Mouse (Mus musculus) hematopoietic stem cell, adult 5-6 weeks (primary cell): ENCODE results near the gene Nfic. TPM values are rescaled to one million over a fixed set of nuclear protein-coding genes. Genes with fewer than 3 reads are reported as not detected.

Experiments used
- ATAC-seq, 2 experiments: fragments of 125-278 bp in 1 of 2; replicated peaks in 1 of 2; 2 replicates each; pipeline ENCODE4 v1.8.0; 2016 to 2017; ENCODE audit warnings: inconsistent platforms in 2 of 2, mild to moderate bottlenecking in 2 of 2, moderate number of reproducible peaks in 2 of 2, low read depth in 1 of 2, moderate TSS enrichment in 1 of 2; ENCODE audit not compliant: low FRiP score in 2 of 2, poor library complexity in 2 of 2, severe bottlenecking in 2 of 2, insufficient read depth in 1 of 2, low TSS enrichment in 1 of 2
- total RNA-seq: library from RNA; stranded (forward); fragments of 172-1452, 232-1000 nt; gene quantifications from 2 replicates; pipeline ENCODE4 v1.2.3, GENCODE M21; 2017

The Nfic gene
- total RNA-seq, 1 experiment from 2014 or later, result 10.8 TPM

DNA sequence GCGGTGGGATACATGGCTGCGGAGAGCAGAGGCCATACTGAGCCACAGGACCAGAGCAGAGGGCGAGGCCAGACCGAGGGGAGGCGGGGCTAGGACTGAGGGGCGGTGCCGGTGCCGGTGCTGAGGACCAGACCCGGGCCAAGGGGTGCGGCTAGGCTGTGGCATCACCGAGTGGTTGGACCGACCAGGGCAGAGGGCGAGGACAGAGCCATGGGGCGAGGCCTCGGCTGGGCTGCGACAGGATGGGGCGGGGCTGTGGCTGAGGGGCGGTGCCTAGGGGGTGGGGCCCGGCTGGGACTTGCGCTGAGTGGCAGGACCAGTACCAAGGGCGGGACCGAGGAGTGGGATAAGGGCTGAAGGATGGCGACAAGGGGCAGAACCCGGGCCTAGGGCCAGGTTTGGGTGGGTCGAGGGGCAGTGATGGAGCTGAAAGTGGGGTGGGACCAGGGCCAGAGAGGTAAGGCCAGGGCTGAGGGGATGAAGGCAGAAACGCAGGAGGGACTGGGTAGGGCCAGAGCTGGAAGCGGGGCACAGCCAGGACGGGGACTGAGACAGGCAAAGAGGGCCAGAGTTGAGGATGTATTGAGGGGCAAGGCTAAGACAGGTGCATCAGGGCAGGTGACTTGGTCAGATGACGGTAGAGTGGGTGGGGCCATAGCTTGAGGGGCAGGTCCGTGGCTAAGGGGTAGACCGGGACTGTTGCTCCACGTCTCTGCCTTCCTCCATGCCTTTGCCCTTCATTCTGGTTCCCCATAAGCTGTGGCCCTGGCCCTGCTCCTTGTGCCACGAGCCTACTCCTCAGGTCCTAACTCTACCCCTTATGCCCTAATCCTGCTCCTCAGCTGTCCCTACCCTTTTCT, 9.2 kb upstream of the Nfic start:
- peak; percentile 46 to 66 for ATAC-seq

DNA sequence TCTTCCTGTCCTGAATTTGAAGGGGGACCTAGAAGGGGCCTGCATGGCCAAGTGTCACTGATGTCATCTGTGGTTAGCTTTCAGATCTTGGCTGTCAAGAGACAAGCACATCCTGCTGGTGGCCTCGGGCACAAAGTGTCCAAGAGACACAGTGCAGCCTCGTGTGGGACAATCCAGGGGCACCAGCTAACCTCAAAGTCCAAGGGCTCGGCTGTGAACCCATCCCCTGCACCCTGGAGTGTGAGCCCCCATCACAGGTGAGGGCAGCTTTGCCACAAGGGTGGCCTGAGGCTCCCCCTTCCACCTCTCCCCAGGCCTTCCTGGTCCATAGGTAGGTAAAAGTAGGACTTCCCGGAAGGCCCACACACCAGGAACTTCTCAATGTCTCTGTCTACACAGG, 8.1 kb upstream of the Nfic start:
- no peak for ATAC-seq

DNA sequence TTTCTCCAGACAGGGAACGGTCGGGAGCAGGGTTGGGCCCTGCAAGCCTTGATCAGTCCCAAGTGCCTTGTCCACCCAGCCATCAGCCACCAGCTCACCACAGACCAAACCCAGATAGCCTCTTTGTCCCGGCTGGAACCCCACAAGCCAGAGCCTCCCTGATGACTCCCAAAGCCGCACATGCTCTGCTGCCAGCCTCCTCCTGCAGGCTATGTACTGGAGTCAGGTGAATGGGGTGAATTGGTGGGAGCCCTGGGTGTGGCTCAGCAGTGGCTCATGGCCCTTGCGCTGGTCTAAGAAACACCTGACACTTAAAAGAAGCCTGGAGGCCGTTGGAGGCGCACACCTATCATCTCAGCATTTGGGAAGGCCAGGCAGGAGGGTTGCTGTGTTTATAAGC, 7.5 kb upstream of the Nfic start:
- no peak for ATAC-seq

DNA sequence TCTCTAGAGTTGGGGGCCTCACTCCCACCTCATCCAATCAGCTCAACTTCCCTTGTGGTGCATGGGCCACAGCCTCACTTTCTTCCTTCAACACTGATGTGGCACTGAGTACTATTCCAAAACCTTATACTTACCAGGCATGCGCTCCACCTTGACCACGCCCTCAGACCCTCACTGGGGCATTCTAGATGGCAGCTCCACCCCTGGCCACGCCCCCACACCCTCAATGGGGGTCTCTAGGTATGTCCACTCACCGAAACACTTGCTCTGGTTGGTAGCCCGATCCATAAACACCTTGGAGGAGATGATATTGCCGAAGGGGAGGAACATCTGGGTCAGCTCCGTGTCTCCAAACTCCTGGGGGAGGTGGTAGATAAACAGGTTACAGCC, 7.0 kb upstream of the Nfic start:
- ATAC-seq, result no peak

DNA sequence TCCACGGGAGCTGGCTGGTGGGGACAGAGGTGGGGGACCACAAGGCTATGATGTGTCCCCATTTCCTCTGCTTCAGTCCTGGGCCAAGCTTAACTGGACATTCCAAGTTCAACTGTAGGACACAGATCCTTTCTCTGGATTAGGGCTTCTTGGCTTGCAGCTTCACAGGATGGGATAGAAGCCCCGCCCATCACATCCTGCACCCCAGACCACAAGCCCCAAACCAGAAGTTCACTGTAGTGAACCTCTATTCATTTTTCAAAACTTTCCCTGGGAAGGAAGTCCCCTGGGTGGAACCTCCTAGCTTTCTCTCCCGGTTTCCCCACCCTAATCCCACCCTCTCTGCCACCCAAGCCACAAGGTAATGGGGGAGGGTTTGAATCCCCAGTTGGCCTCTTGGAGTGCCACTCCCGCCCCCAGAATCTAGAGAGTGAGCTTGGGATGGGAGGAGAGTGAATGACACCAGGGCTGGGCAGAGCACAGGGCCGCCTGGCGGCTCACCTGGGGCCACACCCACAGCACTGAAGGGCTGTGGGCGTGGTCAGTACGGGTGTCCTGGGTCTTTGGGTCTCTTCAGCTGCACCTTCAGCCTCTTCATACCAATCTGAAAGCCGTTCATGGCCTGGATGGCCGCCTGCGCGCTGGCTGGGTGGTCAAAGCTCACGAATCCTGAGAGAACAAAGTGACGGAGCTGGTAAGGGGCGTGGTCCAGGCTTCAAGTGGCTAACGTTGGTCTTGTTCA, 6.4 kb upstream of the Nfic start:
- ATAC-seq, result no peak; a peak in 1 of 4 replicates

DNA sequence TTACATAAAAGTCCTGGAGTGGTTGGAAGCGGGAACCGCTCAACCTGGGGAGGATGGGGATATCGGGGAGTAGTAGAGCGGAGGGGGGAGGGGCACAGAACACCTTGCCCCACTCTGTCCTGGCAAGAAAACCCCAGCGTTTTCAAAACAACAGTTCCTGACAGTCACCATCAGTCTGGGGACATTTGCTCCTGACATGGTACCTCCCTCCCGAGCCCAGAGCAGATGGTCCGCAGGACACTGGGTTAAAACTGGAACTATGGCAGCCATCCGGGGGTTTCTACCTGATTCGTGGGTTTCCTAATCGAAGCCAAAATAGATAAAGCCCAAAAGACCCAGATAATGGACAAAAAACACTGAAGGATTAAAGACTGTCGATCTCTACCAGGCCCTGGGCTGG, 5.5 kb upstream of the Nfic start:
- ATAC-seq, result no peak

DNA sequence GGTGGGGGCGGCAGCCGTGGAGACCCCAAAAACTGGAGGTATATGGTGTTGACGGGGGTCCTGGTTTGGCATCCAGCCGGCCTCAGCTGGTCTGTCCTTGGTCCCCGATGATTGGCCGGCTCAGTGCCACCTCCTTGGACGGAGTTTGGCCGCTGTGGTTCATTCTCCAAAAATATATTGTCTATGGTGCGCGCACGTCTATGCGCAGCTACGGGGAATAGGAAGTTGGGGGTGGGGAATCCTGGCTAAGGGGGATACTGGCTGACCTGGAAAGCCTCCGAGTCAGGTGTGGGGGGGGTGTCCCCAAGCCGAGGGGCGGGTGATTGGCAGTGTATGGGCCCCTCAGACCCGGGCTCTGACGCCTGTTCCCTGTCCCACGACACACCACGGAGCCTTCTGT, 5.0 kb upstream of the Nfic start:
- no peak for ATAC-seq

DNA sequence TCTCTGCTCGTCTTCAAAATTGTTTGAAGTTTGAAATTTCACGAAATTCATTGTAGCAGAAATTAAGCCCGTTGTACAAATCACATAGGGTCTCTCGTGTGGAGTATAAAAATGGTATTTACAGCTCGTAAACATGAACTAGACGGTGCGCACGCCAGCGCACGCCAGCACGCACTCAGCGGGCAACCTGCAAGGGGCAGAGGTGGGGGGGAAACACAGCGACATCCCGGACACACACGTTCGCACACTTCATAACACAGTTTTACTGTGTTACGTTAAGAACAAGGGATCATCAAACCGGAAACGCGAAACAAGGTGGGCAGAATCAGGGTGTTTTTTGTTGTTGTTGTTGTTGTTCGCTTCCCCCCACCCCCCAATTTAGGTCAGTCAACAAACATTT, 4.0 kb upstream of the Nfic start:
- ATAC-seq, result no peak

DNA sequence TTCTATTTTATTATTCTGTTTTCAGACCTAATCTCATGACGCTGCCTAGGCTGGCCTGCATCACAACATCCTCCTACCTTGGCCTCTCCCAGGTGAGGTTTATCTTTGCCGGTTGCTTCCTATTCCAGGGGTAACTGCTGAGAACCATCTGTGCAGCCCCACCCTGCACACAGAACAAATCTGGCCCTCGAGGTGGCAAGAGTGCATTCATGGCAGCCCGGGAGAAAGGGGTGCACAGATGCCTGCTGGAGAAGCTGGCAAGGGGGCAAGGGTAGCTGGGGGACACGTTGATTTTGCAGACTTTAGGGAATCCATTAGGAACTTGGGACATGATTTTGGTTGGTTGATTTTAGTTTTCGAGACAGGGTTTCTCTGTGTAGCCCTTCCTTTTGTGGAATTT, 2.8 kb upstream of the Nfic start:
- no peak for ATAC-seq

DNA sequence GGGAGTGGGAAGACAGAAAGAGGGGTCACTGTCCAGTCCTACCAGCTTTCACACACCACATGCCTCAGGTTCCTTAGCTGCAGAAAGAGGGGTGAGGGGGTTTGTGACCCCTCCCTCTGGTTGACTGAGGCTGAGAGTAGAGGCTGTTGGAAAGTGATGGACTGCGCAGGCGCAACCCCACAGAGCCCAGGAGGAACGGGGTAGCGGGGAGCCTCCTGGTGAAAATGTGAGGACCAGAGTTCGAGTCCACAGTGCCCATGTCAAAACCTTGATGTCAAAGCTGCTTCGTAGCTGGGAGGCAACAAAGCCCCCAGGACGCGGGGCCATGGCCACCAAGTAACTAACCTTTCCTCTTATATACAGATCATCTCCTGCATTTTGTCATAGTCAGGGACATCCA, 2.2 kb upstream of the Nfic start:
- ATAC-seq, result no peak

DNA sequence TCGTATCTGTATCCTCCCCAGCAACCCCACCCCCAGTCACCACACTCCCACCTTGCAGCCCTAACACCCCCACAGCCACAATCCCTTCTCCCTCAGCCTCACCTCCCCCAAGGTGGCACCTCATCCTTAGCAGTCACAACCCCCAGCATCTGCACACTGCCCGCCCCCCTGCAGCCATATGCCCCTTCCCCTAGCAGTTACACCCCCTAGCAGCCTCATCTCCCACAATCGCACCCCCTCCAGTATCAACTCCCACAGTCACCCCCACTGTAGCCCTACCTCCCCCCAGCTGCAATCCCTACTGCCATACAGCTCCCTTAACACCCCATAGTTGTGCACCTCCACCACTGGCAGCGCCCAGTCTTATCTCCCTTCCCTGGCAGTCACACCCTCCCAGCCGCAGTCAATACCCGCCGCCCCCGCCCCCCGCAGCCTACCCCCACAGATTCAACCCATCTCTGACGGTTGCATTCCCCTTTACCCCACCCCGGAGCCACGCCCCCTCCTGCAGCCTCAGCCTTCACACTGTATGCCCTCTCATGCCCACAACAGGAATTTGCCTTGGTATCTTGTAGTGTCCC, 1.6 kb upstream of the Nfic start:
- no peak for ATAC-seq

DNA sequence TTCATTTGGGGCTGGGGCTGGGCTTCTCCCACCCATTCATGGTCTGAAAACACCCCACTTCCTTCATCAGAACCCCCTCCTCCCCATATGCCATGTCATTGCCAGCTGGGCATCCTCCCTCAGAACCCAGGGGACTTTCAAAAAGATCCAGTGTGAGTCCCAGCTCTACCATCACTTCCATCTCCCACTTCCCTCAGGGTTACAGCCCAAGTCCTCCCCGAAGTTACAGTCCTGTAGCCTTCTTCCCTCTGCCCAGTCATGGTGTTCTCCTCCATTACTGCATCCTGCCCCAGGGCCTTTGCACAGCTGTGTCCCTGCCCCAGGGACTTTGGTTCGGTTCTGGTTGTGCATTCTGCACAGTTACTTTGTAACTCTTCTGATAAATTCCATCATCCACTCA, 1.3 kb downstream of the Nfic start:
- no peak for ATAC-seq

DNA sequence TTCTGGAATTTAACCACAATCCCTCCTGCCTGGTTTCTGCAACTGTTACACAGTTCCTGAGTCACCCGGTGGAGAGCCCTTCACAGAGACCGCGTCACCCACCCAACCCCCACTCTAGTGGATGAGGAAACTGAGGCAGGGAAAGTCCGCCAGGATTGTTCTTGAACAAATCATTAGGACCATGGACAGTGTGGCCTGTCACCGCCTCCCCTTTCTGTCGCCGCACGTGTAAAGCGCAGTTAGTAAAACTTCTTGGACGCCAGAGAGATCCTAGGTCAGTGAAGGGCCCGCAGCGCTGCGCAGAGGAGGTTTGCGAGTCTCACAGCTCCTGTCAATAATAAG, 2.5 kb downstream of the Nfic start:
- no peak for ATAC-seq

DNA sequence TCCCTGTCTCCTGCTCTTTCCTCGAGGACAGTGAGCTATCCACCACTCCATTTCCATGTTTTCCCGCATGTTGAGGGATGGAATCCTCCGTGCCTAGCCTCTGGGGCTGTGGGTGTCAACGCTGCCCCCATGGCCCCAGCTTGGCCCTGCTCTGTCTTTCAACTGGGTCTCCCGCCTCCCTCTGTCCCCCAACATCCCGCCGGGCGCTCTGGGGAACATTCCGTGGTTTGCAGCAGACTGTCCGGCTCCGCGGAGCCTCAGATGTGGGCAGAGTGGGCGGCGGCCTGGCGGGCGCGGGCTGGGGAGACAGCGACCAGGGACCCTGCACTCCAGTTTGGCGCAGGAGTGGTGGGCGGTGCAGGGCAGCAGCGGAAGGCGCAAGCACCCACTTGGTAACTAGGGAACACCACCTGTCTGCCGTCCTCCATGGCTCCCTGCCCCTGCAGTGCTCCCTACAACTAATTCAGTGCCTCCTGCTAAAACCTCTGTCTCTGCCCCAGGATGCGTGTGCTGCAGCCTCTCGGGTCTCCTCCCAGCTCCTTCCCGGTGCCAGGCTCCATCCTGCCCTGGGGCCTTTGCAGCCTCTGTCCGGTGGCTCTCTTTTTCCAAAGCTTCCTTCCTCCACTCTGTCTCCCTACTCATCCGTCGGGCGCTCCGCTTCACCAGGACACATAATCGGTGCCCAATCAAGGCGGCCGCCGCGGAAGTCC, 3.0 kb downstream of the Nfic start:
- no peak for ATAC-seq

DNA sequence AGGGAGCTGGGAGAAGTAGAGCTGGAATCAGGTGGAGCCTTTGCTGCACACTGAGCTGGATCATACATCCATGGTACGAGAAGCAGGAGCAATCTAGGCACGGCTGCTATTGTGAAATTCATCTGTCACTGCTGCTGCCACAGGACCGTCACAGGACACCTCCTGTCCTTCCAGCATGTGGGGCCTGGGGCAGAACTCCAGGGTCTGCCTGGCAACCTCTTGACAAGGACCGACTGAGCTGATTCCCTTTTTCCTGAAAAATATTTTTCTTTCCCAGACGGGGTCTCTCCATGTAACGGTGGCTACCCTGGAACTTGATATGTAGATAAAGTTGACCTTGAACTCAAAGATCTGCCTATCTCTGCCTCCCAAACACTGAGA, 4.1 kb downstream of the Nfic start:
- ATAC-seq, result no peak

DNA sequence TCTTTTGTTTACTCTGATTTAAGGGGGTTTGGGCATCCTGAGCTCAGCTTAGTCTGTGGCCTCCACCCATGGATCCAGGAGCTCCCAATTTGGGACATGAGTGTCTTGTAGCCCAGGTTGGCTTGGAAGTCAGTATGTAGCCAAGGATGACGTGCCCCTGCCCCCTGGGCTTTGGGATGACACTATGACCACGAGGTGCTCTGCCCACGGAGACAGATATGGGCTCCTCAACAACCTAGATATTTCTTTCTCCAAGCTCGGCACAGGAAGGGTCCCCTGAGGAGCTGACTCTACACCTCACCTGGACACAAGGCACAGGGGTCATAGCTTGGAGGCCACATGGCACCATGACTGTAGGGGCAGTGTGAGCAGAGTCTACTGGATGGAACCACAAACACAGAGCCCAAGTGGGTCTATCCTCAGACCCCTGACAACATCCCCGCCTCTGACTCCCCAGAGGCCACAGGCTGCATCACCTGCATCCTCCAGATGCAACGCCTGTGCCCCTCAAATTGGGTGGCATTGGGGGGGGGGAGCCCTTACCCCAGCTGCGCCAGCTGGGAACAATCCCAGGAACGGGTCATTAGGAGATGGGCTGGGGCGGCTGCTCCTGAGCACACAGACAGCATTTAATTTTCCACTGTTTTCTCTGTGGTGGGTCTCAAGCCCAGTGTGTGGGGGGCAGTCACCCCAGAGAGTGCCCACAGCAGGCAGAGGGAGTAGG, 4.6 kb downstream of the Nfic start:
- ATAC-seq, result no peak

DNA sequence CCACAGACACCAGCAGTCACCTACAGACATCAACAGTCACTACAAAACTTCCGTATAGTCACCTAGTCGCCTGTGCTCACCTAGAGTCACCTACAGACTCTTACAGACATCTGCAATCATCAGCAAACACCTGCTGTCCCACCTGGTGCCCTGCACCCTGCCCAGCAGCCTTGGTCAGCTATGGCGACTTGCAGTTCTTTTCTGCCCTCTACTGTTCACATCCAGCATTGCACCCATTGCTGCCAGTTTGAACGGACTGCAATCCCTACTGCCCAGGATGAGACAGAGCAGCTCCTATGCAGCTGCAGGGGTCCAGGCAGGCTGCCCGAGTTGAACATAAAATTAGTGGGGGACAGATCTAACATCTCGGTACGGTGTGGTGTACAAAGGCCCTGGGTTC, 5.3 kb downstream of the Nfic start:
- ATAC-seq, result peak; percentile 84 to 88
